ENCODE assay signal across 29 mouse cellular contexts in the genomic region with DNA sequence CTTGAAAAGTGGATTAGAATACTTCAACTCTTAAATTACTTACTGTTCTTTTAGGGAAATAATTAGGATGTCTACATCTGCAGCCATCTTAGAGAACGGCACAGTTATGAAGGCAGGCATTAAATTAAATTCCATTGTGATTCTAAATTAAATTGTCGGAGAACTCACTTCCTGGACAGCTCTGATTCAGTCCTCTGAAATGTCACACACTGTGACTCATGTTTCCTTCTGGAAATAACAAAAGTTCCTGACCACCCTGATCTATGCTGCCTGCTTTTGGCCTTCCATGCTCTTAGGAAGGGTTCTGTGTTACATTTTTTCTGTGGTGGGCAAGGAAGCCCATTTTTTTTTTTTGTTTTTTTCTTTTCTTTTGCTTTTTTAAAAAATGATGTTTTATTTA.
DNase-seq lines count a peak whose midpoint lies in the region; ATAC-seq and TF ChIP-seq lines count a peak whose summit lies in the region.
"Had no signal": no experiment of that assay in that cellular context is flagged by ENCODE, and none has a peak within 500 bp of the region (broad histone marks: within the 10 kb centered on the region; RNA-seq: fewer than 3 reads in every experiment).

No protein-coding gene starts in this region.

- H3K27me3 ChIP-seq in heart, embryonic 11.5 days (ENCODE audit: control insufficient read depth, insufficient read depth, low read length), result no peaks in the 10 kb centered on the region
- H3K27me3 ChIP-seq in C2C12 (ENCODE audit: control insufficient read depth, insufficient read depth, insufficient read length), result no peaks in the 10 kb centered on the region
- H3K27me3 ChIP-seq: CH12.LX; hindbrain, embryonic 15.5 days; limb, embryonic 12.5 days; liver, embryonic 15.5 days; lung, embryonic 15.5 days; midbrain, embryonic 13.5 days had no signal

- no peaks in the 10 kb centered on the region for H3K79me2 ChIP-seq in C2C12 (ENCODE audit: control insufficient read depth, insufficient read depth)

- ATAC-seq in heart, embryonic 11.5 days (replicated peaks; ENCODE audit: insufficient number of reproducible peaks, low FRiP score, low TSS enrichment), result no peak
- ATAC-seq in frontal cortex, adult (ENCODE audit: low TSS enrichment), result no peak
- ATAC-seq: forebrain, embryonic 14.5 days; inflammation-experienced regulatory T-cells, adult 6 months; midbrain, embryonic 13.5 days had no signal

- H3K4me1 ChIP-seq in heart, embryonic 11.5 days (ENCODE audit: control insufficient read depth, insufficient read depth, low read length), result no peaks in the 10 kb centered on the region
- H3K4me1 ChIP-seq: hindbrain, embryonic 10.5 days; hindbrain, embryonic 15.5 days; limb, embryonic 12.5 days; liver, embryonic 15.5 days; lung, embryonic 15.5 days; midbrain, embryonic 13.5 days had no signal

- H3ac ChIP-seq in C2C12 (ENCODE audit: control insufficient read depth, insufficient read length, low read depth), result no peak overlapping the region

- no peaks in the 10 kb centered on the region for H3K9me3 ChIP-seq in heart, embryonic 11.5 days (replicated peaks; ENCODE audit: control insufficient read depth, low read length)
- H3K9me3 ChIP-seq: hindbrain, embryonic 10.5 days; hindbrain, embryonic 15.5 days; limb, embryonic 12.5 days; liver, embryonic 15.5 days; lung, embryonic 15.5 days; midbrain, embryonic 13.5 days had no signal

- TF ChIP-seq CTCF in C2C12 (IDR thresholded peaks at IDR 0.05; ENCODE audit: control insufficient read depth, insufficient read depth, insufficient read length), result no peak

- no peaks in the 10 kb centered on the region for H3K36me3 ChIP-seq in heart, embryonic 11.5 days (ENCODE audit: control insufficient read depth, insufficient read depth, low read length)
- H3K36me3 ChIP-seq in C2C12 (ENCODE audit: control insufficient read depth, insufficient read depth), result no peaks in the 10 kb centered on the region
- H3K36me3 ChIP-seq: hindbrain, embryonic 10.5 days; hindbrain, embryonic 15.5 days; limb, embryonic 12.5 days; liver, embryonic 15.5 days; lung, embryonic 15.5 days; midbrain, embryonic 13.5 days had no signal

- DNase-seq in heart, adult 8-10 months (ENCODE audit: low spot score), result peak; percentile 11
- DNase-seq in kidney, postnatal 36 days, result peak; percentile 1 to 22
- no peak for DNase-seq in kidney, postnatal 10 days
- peak; percentile 13 for DNase-seq in brain, adult 2 months (ENCODE audit: low read depth, low spot score)
- DNase-seq in gastrocnemius, postnatal 4 days (ENCODE audit: low spot score in 2 of 2), result no peak
- DNase-seq: B cell, adult 2 months; cerebellum, adult 11 months; cerebellum, adult 9-10 months; cerebellum, postnatal 36 days; gastrocnemius, postnatal 36 days; heart, adult 2 months; heart, postnatal 14 days; kidney, adult 11 months; spleen, adult 18-20 months; thymus, adult 18-20 months; thymus, postnatal 25 days had no signal

- H3K27ac ChIP-seq in heart, embryonic 11.5 days (ENCODE audit: low read depth, low read length), result no peak overlapping the region
- H3K27ac ChIP-seq: heart, adult 2 months; hindbrain, embryonic 10.5 days; hindbrain, embryonic 15.5 days; limb, embryonic 12.5 days; liver, embryonic 15.5 days; lung, embryonic 15.5 days; midbrain, embryonic 13.5 days; stomach, postnatal 0 days had no signal

- no peak overlapping the region for H3K9ac ChIP-seq in heart, embryonic 11.5 days (ENCODE audit: low read depth, low read length)
- H3K9ac ChIP-seq: hindbrain, embryonic 15.5 days; limb, embryonic 12.5 days; liver, embryonic 15.5 days; lung, embryonic 15.5 days; midbrain, embryonic 13.5 days had no signal

- no peaks in the 10 kb centered on the region for H3K79me3 ChIP-seq in C2C12 (ENCODE audit: low read depth)

- H3K4me2 ChIP-seq in heart, embryonic 11.5 days, result no peak overlapping the region
- H3K4me2 ChIP-seq: hindbrain, embryonic 15.5 days; limb, embryonic 12.5 days; liver, embryonic 15.5 days; lung, embryonic 15.5 days; midbrain, embryonic 13.5 days had no signal

- WGBS in heart, embryonic 11.5 days (ENCODE audit: insufficient replicate concordance), result 71% methylated on average over 2 of the region's 2 CpGs

- H3K4me3 ChIP-seq in heart, embryonic 11.5 days (ENCODE audit: low read depth, low read length), result no peak overlapping the region
- no peak overlapping the region for H3K4me3 ChIP-seq in C2C12 (ENCODE audit: insufficient read depth, poor library complexity, severe bottlenecking)
- H3K4me3 ChIP-seq: heart, adult 2 months; hindbrain, embryonic 10.5 days; hindbrain, embryonic 15.5 days; limb, embryonic 12.5 days; liver, embryonic 15.5 days; lung, embryonic 15.5 days; midbrain, embryonic 13.5 days had no signal

TF ChIP-seq in C2C12, 6 proteins besides CTCF, POLR2A, EP300 and RAD21:
- TF ChIP-seq MYOG (IDR thresholded peaks at IDR 0.05; ENCODE audit: control insufficient read depth, extremely low read depth, insufficient read length) (no peak), MYOD1 (IDR thresholded peaks at IDR 0.05; ENCODE audit: control insufficient read depth, insufficient read length, low read depth) (no peak), FOSL1 (IDR thresholded peaks at IDR 0.05; ENCODE audit: insufficient read depth, low read length, poor library complexity, severe bottlenecking) (peak; percentile 84), USF1 (IDR thresholded peaks at IDR 0.05; ENCODE audit: low read depth) (no peak), MAX (IDR thresholded peaks at IDR 0.05) (no peak), CEBPB (IDR thresholded peaks at IDR 0.05; ENCODE audit: low read depth) (no peak)

Comparison
In these comparisons a context has a peak if more than half of its experiments do, and no peak if none do; other contexts are left out.
1. DNase-seq: peak in heart, adult 8-10 months (single experiment), kidney, postnatal 36 days (2 of 2) and brain, adult 2 months (single experiment); none in kidney, postnatal 10 days (single experiment) and gastrocnemius, postnatal 4 days (0 of 2).